Mouse (Mus musculus): Measurements from ENCODE around the gene Zfp831.

Gene Zfp831

DNA sequence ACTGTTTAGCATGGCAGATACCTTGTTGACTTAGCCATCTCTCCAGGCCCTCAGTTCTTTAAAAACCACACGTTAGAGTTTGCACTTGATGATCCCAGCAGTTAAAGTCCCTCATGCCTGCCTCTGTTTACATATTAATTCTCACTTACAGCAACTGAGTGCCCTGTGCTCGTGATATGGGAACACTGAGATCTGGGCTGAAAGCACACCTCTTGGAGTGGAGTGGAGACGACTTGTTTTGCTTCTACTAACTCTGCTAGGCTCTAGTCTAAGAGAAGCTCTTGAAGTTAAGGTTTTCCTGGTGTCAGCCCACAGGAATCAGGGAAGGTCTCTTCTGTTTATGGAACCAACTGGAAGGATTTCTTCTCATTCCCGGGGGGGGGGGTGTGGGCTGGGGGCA is 9.5 kb downstream of the Zfp831 start:
- DNase-seq (ENCODE audit: low read depth, low spot score) = no peak

DNA sequence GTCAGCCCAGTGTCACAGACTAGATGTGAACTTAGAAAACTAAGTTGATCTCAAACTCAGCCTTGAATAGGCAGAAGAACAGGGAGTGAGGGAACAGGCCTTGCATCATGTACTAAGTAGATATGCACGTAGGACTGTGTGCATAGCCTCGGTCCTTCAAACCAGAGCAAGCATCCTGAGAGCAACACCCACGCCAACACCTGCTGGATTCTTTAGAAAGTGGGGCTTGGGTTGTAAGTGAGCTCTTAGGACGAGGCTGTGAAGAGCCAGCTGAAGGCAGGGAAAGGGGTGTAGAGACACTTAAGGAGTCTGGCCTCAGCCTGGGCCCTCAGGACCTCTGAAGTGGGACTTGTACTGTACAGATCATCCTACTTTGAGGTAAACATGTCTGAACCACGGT is 12.0 kb downstream of the Zfp831 start:
- no peak for DNase-seq (ENCODE audit: low read depth, low spot score)

DNA sequence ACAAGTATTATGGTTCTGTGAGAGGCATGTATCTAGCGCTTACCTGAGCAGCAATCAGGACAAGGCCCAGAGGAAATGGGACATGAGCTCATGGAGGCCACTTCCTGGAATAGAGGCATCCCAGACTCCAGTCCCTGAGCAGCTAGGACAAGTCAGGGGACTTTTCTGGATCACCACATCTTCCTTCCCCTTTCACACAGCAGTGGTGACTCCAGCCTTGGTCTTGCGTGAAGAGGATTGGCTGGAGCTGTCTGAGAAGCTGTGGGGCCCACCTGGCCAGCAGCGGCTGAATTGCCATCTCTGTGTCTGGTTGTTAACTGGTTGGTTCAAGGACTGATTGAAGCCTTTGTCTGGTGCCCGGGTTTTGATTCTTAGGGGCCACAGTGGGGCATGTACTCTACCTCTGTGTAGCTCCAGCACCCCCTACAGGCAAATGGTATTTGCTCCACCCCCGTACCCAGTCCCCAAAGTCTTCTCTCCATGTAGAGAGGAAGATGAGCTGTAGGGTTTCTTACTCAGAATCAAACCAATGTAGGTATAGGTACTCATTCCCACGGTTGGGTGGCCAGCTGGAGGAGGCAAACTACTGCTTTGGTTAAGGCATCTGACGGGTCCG is 15.0 kb downstream of the Zfp831 start:
- no peak for DNase-seq (ENCODE audit: low read depth, low spot score)

DNA sequence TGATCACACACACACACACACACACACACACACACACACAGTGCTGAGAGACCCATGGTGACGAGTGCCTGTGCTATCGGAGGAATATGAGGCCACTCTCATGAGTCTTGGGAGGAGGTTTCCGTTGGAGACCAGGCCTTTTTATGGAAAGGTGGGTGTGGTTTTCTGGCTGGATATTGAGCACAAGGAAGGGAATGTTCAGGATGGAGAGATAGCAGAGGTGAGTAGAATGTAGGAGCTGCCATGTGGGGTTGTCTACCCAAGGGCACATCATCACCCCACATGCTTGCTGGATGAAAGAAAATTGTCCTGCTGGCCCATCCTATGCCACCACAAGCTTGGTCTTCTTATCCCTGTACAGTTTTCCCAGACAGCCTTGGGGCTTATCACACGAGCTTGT is 16.5 kb downstream of the Zfp831 start:
- no peak for DNase-seq (ENCODE audit: low read depth, low spot score)

DNA sequence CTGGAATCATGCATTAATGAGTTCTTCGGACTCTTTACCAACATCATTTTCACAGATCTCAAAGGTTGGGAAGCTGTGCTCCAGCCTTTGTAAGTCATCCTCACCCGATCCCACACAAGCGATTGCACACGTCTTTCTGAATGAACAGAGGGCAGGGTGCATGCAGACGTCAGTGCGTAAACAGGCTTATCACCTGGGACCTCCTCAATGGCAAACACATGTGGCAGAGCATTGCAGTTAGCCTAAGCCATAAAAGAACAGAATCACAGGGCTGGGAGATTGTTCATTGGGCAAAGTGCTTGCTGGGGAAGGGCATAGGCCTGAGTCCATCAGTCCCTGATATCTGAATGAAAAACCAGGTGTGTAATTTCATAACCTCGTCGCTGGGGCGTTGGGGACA is 17.0 kb downstream of the Zfp831 start:
- no peak for DNase-seq (ENCODE audit: low read depth, low spot score)

DNA sequence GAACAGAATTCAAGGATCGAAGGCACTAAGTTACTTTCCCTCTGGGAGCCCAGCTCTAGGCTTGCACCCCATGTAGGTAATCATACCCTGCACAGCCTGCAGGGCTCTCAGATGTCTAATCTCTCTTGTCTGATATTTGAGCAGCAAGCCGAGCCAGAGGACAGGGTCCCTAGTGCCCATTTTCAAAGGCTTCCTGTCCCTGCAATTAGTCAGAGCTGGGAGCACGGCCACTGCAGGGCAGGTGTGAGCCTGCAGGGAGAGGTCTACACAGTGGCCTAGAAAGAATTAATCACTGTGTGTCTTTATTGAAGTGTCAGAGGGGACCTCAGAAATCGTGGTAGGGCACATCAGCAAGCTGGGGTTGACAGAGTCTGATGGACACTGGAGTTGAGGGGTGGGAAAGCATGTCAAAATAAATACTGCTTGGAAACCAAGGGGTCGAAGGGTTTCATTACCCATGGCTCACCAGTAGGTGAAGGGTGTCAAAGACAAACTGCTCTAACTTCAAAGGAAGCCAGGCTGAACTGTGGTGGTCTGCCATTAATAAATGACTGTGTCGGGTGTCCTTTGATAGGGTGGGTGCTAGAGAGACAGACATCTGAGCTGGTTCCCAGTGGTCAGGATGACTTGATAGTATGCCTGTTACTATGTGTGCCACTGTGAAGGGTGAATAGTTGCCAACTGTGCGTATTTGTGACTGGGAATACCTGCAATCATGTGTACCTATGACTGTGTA is 18.3 kb downstream of the Zfp831 start:
- no peak for DNase-seq (ENCODE audit: low read depth, low spot score)

DNA sequence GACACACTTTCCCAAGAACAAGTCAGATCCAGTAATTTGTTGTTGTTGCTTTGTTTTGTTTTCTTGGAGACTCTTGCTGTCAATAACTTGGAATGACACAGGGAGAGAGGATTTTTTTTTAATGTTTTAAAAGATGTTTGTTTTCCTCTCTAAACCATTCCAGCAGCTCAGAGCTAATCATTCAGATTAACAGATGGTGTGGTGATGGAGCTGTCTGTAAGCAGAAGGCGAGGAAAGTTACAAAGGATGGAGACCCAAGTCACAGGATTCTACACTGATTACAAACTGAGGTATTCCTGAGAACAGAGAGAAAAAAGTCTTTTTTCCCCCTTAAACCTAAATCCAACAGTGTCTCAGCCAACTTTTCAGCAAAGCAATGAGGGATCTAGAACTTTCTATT is 19.3 kb downstream of the Zfp831 start:
- DNase-seq (ENCODE audit: low read depth, low spot score) = no peak

DNA sequence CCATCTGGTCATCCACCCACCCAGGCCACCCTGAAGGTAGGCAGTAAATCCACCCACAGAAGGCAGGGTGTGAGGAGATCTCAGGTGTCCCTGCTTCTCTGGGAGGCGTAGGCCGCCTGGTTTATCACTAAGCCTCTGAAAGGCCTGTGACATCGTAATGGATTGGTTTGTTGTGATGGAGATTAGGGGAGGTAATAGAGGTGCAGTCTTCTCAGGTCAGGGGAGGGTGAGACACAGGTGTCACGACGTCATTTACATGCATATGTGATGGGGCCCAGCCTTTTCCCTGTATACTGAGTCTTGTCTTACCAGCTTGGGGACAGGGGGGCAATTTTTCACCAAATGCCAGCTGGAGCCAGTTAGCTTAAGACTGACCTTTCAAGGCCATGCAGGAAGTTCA is 22.1 kb downstream of the Zfp831 start:
- DNase-seq (ENCODE audit: low read depth, low spot score) = no peak

DNA sequence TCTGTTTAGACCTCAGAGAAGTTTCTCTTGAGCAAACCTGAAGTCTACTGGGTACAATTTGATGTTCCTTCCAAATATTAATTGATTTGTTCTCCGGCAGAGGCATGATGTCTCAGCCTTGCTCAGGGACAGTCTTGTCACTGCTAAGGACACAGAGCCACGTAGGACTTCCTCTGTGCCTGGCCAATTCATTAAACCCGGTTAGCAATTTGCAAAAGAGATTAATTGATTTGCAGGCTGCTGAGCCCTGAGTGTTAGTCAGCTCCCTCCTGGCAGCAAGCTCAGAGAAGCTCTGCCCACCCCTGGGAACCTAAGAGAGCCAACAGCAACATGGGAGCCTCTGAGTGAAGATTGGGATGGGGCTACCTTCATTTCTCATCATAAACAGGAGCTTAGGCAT is 25.5 kb downstream of the Zfp831 start:
- DNase-seq (ENCODE audit: low read depth, low spot score) = no peak

DNA sequence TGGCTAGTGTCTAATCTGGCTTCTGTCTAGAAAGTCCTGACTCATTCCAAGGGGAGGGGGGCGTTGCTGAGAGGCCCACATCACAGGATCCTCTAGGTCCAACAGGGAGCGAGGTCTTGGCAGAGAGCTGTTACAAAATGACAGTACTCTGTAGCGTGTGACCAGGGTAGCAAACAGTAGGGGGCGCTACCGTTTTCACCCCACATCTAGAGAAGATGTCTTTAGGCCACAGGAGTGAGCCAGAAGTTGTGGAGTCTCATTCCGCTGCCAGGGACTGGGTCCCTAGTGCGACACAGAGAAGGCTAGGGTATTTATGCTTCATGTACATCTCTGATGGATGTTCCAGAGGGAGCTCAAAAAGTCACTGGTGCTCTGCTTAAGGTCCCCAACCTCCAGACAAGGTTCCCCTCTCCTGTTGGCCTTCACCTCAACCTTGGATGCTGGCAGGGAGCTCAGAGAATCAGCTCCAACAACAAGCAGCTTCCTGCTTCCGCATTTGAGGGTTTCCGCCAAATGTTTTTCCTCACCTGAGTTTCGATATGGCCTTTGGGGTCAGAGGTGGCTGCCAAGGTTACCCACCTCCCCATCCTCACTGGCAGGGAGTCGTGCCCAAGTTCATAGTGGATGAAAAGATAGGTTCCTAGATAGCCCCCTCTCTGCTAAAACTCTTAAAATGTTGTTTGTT is 29.3 kb downstream of the Zfp831 start:
- no peak for DNase-seq (ENCODE audit: low read depth, low spot score)

DNA sequence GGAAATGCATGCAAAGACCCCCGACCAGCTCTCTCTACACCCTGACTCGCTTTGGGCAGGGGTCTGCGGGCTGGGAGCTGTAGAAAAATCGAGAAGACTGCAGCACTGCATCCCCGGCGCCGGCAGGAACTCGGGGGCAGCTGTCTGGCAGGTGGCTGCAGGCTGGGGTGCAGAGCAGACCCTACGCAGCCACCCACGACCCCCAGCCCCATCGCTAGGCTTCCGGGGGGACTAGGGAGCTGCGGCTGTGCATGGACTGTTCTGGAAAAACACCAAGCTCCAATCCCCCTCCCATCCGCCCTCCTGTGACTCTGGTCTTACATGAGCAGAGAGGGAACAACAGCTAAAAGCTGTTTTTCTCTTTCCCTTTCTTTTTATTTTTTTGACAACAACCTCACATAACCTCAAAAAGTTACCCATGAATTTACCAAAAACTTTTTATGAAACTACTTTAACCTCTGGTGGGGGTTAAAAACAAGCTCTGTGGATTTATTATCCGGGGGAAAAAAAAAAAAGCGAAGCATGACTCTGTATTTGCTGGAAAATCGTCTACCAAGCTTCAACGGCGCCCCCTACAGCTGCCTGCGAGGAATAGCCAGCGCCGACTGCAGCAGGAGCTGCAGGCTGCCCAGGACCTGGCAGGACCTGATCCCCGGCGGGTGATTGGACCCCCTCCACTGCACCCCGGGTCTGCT is 30.4 kb downstream of the Zfp831 start:
- DNase-seq (ENCODE audit: low read depth, low spot score) = peak; percentile 89

DNA sequence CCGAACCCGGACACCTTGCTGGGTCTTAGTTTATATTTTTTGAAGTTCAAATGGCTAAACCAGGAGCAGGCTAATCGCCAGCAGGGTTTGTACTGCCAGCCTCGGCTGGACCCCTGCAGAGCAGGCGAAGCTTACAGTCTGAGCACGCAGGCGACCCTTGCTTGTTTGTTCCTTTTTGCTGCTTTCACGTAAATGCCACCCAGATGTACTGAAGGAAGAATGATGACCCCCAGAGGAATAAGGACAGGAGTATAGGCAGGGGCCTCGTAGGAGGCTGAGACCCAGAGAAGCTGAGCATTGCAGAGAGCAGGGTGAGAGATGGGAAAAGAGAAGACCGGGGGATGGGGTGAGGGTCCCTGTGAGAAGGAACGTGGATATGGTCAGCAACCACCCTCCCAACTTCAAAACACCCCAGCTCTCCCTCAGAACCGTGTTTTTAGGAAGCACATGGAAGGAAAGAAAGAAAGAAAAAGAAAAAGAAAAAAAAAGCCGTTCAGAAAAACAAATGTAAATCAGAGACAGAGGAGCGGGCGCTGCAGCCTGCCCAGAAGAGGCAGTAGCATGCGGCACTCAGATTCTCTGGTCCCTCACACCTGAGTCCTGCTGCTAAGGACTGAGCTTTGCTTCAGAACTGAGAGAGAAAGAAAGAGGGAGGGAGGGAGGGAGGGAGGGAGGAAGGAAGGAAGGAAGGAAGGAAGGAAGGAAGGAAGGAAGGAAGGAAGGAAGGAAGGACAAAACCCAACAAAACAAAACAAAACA is 31.1 kb downstream of the Zfp831 start:
- DNase-seq (ENCODE audit: low read depth, low spot score) = no peak

DNA sequence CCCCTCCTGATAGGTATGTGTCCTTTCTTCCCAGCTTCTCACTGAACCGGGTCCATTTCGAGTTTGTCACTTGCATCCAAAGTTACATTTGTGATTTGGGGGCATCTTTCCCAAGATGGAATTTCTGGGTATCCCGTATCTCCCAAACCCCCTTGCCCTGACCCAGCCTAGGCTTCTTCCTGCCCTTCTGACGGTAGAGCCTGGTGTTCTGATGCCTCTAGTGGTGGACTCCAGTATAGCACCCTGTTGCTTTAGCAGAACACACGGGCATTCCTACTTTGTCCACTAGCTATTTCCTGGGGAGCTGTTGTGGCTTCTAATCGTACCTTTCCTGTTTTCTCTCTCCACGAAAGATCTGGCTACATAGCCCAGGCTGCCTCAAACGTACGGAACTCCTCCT is 32.3 kb downstream of the Zfp831 start:
- DNase-seq (ENCODE audit: low read depth, low spot score) = peak; percentile 72

DNA sequence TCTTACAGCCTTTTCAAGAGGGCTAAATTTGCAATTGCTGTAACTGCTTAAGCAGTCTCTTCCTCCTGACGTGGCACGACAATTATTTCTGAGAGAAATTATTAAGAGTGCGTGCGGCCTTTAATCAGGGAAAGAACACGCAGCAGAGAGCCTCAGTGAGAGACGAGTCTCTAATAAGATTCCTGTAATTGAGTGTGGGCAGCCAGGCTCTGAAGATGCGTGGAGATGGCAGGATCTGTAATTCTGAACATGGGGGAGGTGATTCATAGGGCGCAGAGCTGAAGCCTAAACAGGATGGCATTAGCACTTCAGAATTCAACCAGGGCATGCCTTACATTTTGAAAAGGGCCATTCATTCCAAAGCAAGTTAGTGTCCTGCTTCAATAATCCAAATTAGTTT is 58.0 kb downstream of the Zfp831 start:
- no peak for DNase-seq (ENCODE audit: low read depth, low spot score)

DNA sequence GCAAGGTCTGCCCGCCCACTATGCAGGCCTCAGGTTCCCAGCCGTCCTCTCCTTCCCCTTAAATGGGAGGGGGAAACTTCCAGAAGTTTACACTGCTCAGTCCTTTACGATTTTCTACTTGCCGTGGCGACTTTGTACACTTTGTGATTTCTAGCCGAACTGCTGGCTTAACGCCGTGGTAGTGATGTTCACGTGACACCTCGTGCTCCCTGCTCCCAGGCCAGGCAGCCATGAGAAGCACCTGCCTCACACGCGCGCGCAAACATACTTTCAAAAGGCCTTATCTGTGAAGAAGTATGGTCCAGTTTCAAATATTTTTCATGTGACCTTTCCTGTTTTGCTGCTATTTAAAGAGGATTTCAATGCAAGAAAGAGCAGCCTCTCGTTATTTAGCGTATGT is 63.8 kb downstream of the Zfp831 start:
- DNase-seq (ENCODE audit: low read depth, low spot score) = no peak

DNA sequence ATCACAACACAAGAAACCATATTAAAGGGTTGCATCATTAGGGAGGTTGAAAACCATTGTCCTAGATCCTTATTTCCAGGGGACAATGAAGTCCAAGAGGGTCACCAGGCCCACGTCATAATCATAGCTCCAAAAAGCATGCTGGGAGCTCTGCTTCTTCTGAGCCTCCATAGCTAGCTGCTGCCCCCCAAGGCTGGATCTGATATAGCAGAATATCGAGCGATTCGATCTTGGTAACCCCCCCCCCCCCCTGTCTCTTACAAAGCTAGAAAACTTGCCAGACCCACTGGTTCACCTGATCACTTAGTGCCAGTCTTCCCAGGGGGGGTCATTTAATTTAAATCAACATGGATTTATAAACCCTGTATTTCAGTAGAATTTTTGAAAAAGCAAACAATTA is 65.3 kb downstream of the Zfp831 start:
- DNase-seq (ENCODE audit: low read depth, low spot score) = no peak

DNA sequence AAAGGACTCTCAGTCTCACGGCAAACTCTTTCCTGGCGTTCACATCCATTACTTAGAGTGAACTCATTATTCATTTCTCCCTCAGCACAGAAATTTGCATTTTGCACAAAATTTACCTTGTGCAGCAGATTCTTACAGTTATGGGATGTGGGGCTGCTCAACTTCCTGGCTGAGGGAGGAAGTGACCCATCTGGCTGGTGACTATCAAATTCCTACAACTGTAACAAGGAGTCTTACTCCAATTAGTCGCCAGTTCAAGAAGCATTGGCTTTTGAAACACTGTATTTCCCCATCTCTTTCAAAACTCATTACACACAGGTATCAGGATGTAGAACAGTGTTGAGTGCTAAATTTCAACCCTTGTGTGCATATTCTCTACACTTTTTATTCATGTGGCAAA is 66.9 kb downstream of the Zfp831 start:
- DNase-seq (ENCODE audit: low read depth, low spot score) = no peak

DNA sequence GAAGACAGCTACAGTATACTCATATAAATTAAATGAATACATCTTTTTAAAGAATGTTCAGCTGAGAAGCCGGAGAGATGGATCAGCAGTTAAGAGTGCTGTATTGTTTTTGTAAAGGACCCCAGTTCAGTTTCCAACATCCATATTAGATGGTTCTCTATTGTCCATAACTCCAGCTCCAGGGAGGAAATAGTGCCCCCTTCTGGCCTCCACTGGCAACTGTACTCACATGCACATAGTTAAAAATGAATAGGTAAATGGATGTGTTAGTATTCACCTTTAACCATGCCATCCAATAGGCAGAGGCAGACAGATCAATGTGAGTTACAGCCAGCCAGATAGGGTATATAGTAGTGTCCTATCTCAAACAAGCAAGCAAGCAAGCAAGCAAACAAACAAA is 68.7 kb downstream of the Zfp831 start:
- no peak for DNase-seq (ENCODE audit: low read depth, low spot score)

DNA sequence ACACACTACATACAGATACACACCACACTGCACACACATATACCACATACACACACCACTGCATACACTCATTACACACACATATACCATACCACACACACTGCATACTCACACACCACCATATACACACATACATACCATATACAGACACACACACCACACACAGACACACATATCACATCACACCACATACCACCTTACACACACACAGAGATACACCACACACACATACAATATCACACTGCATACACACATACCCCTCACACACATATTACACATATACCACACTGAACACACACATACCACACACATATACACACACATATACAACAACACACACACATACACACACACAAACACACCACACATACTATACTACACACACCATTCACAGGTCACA is 72.6 kb downstream of the Zfp831 start:
- DNase-seq (ENCODE audit: low read depth, low spot score) = no peak

DNA sequence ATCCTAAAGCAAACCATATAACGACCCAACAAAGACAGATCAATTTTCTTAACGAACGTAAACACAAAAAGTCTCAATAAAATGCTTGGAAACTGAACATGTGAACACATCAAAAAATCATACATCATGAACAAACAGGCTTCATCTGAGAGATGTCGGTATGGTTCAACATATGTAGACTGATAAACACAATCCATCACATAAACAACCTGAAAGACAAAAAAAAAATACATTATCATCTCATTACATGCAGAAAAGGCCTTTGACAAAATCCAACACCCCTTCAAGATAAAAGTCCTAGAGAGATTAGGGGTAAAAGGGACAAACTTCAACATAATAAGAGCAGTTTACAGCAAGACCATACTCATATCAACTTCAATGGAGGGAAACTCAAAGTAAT is 74.5 kb downstream of the Zfp831 start:
- DNase-seq (ENCODE audit: low read depth, low spot score) = no peak

DNA sequence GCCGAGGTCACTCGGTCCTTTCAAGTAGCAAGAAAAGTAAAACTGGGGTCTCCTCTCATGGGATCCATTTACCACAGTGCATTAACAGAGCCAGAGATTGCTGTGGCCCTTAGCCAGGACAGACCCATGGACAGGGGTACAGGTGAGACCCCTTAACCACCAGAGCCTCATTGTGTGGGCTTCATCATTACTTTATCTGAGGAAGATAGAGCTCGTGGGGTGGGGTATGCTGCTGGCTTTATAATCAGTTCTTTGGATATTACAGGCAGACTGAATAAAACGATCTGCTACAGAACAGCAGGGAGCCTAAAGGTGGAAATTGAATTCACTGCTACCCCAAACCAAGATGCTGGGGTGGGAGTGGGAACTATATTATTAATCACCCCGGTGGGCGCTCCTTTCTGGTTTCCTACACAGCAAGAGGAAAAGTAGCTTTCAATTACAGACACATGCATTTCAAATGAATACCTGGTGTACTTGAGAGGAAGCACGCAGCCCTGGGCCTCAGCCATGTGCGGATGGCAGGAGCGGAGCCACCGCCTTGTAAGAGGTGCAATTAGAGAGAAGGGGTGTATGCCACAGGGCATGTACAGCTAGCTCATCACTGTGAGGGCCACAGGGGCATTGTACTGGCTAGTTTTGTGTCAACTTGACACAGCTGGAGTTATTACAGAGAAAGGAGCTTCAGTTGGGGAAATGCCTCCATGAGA is 83.9 kb downstream of the Zfp831 start:
- DNase-seq (ENCODE audit: low read depth, low spot score) = no peak
